Mouse (Mus musculus) small intestine, adult 2 months (tissue): ENCODE measurements around the gene Odr4. TPM values are rescaled to one million over a fixed set of nuclear protein-coding genes. Genes with fewer than 3 reads are reported as not detected.

Experiments used
- H3K27ac ChIP-seq: fragments of 200-500 bp; 2 replicates; pipeline ENCODE4 v1.5.1; 2012; ENCODE audit warnings: low read depth, low read length, control low read depth, inconsistent platforms; ENCODE audit not compliant: insufficient read depth
- H3K27me3 ChIP-seq: fragments of 200-500 bp; 2 replicates; pipeline ENCODE4 v1.6.1; 2012; ENCODE audit warnings: mild to moderate bottlenecking, moderate library complexity, low read length, inconsistent platforms; ENCODE audit not compliant: control insufficient read depth, insufficient read depth
- H3K36me3 ChIP-seq: fragments of 200-500 bp; 2 replicates; pipeline ENCODE4 v1.6.1; 2012; ENCODE audit warnings: mild to moderate bottlenecking, low read length, control low read depth, inconsistent platforms; ENCODE audit not compliant: control insufficient read depth, insufficient read depth
- H3K4me1 ChIP-seq: fragments of 200-500 bp; 2 replicates; pipeline ENCODE4 v1.6.1; 2012; ENCODE audit warnings: low read length, inconsistent platforms, mixed read lengths; ENCODE audit not compliant: control insufficient read depth, insufficient read depth, insufficient read length
- H3K4me3 ChIP-seq: fragments of 200-500 bp; 2 replicates; pipeline ENCODE4 v1.5.1; 2012; ENCODE audit warnings: low read depth, mild to moderate bottlenecking, control low read depth, inconsistent platforms, low read length, moderate library complexity
- CTCF ChIP-seq: fragments of 200-500 bp; IDR thresholded peaks from 2 replicates; pipeline ENCODE4 v1.5.1; 2012; ENCODE audit warnings: low read depth, mild to moderate bottlenecking, control low read depth, inconsistent platforms, low read length, moderate library complexity, mixed read lengths; ENCODE audit not compliant: insufficient replicate concordance, insufficient read length; ENCODE audit errors: extremely low read depth
- POLR2A ChIP-seq: fragments of 200-500 bp; IDR thresholded peaks from 2 replicates; pipeline ENCODE4 v1.6.1; 2012; ENCODE audit warnings: low read depth, mild to moderate bottlenecking, control low read depth, inconsistent platforms, low read length, moderate library complexity
- WGBS: fragments of 180-500 bp; shearing (Covaris S2); methylation state at CpG from one replicate; pipeline ENCODE4 v1.1.7; 2018; 5-methylcytosine and 5-hydroxymethylcytosine counted together
- polyA plus RNA-seq: library from polyadenylated mRNA; depleted of rRNA; stranded (reverse); fragments of >200 nt; gene quantifications from 2 replicates; pipeline ENCODE4 v1.2.3, GENCODE M21; 2012; rRNA removed

The Odr4 gene
- 0.83 and 1.5 TPM in 2 replicates for polyA plus RNA-seq

- TF ChIP-seq POLR2A (peak; percentile 58; the same call in 1 of the 2 replicates), CTCF (peak; percentile 83; the same call in 1 of the 2 replicates)
- under 1% methylated on average over 76 of the region's 76 CpGs for WGBS
- H3K36me3 ChIP-seq, result peaks cover 25% of the 10 kb centered on the region
Measured at GRCm38 (mm10) chr1:150392638-150393487, at the start of gene Odr4, which contains the start of gene Tpr. Odr4 (minus strand) TSS chr1:150393080. Tpr (plus strand) TSS chr1:150392838.

GRCm38 (mm10) chr1:150441731-150442130, 48.9 kb upstream of the Odr4 start:
- 73% methylated on average over 4 of the region's 4 CpGs for WGBS
- peaks cover 57% of the 10 kb centered on the region for H3K36me3 ChIP-seq
- H3K4me1 ChIP-seq, result no peaks in the 10 kb centered on the region
- no peak overlapping the region for H3K4me3 ChIP-seq
- no peak for TF ChIP-seq POLR2A
- no peak for TF ChIP-seq CTCF
- no peaks in the 10 kb centered on the region for H3K27me3 ChIP-seq
- no peak overlapping the region for H3K27ac ChIP-seq

More at GRCm38 (mm10) chr1:150392638-150393487, at the start of gene Odr4, which contains the start of gene Tpr:
- Histone ChIP-seq H3K27ac (peak within 1 kb of the TSS; percentile 92), H3K27me3 (no peaks in the 10 kb centered on the region), H3K4me3 (peak within 1 kb of the TSS; percentile 87), H3K4me1 (peaks cover 2% of the 10 kb centered on the region; the same call in 1 of the 2 replicates)

GRCm38 (mm10) chr1:150438641-150439040, 45.8 kb upstream of the Odr4 start:
- Histone ChIP-seq H3K4me3 (no peak overlapping the region), H3K4me1 (no peaks in the 10 kb centered on the region), H3K36me3 (peaks cover 55% of the 10 kb centered on the region), H3K27me3 (no peaks in the 10 kb centered on the region), H3K27ac (no peak overlapping the region)
- TF ChIP-seq POLR2A, result no peak
- no peak for TF ChIP-seq CTCF
- WGBS, result 70% methylated on average over 3 of the region's 3 CpGs

- Histone ChIP-seq H3K27me3 (no peaks in the 10 kb centered on the region), H3K27ac (no peak overlapping the region), H3K4me3 (no peak overlapping the region), H3K36me3 (peaks cover 71% of the 10 kb centered on the region), H3K4me1 (no peaks in the 10 kb centered on the region)
- no peak for TF ChIP-seq CTCF
- no peak for TF ChIP-seq POLR2A
- WGBS, result 83% methylated on average over 3 of the region's 3 CpGs
Measured at GRCm38 (mm10) chr1:150426216-150426615, 33.3 kb upstream of the Odr4 start.

- no peaks in the 10 kb centered on the region for H3K27me3 ChIP-seq
- no peaks in the 10 kb centered on the region for H3K4me1 ChIP-seq
- no peak overlapping the region for H3K4me3 ChIP-seq
- no peak overlapping the region for H3K27ac ChIP-seq
- peaks cover 66% of the 10 kb centered on the region for H3K36me3 ChIP-seq
- no peak for TF ChIP-seq POLR2A
- TF ChIP-seq CTCF, result no peak
- WGBS, result 76% methylated on average over 9 of the region's 9 CpGs
Measured at GRCm38 (mm10) chr1:150425665-150426064, 32.8 kb upstream of the Odr4 start.

- TF ChIP-seq POLR2A (no peak), CTCF (no peak)
- peaks cover 60% of the 10 kb centered on the region for H3K36me3 ChIP-seq
- 90% methylated on average over 4 of the region's 4 CpGs for WGBS
- no peaks in the 10 kb centered on the region for H3K4me1 ChIP-seq
- no peak overlapping the region for H3K4me3 ChIP-seq
- no peaks in the 10 kb centered on the region for H3K27me3 ChIP-seq
- H3K27ac ChIP-seq, result no peak overlapping the region
Measured at GRCm38 (mm10) chr1:150418426-150418825, 25.5 kb upstream of the Odr4 start.

- WGBS, result 84% methylated on average over 3 of the region's 3 CpGs
- Histone ChIP-seq H3K4me1 (no peaks in the 10 kb centered on the region), H3K4me3 (no peak overlapping the region), H3K27ac (no peak overlapping the region), H3K27me3 (no peaks in the 10 kb centered on the region), H3K36me3 (peaks cover 64% of the 10 kb centered on the region)
- TF ChIP-seq POLR2A (no peak), CTCF (no peak)
Measured at GRCm38 (mm10) chr1:150416006-150416405, 23.1 kb upstream of the Odr4 start.
